Mouse (Mus musculus): ENCODE measurements around the gene Ccdc175.

- TF ChIP-seq CTCF (IDR thresholded peaks at IDR 0.05) = no peak
- no peak for TF ChIP-seq EP300 (IDR thresholded peaks at IDR 0.05)
Measured at GRCm38 (mm10) chr12:72150786-72151185, 34.0 kb downstream of the Ccdc175 start.

Measured in lung, postnatal 0 days (tissue).